Mouse (Mus musculus): ENCODE data around the gene Fmr1nb.
"Not testable (repeated sequence)": the region's sequence is repeated elsewhere in the genome, so short reads cannot be mapped to it uniquely, and the experiment has no call there.

The Fmr1nb gene

DNA sequence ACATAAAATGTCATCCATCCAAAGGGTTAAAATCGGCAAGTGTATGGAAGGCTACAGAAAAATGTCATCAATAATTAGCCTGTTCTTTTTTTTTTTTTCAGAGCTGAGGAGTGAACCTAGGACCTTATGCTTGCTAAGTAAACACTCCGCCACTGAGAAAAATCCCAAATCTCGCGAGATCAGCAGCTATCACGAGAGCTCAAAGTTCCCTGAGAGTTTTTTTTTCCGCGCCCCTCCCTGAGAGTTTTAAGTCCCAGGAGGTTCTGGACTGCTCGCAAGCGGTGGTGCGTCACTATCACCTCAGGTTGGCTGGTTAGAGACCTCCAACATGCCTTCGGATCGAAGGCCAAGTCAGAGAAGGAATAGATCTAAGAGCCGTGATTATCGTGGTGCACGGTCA is at the start of gene Fmr1nb:
Fmr1nb (plus strand) TSS at position 234 of the 400 bp plus-strand sequence.
- DNase-seq (ENCODE audit: low read depth, low spot score): no peak

- DNase-seq (ENCODE audit: low read depth, low spot score): no peak
These were observed 24.7 kb upstream of the Fmr1nb start for GRCm38 (mm10) chrX:68736902-68737301.

GRCm38 (mm10) chrX:68740088-68740487 is 21.6 kb upstream of the Fmr1nb start:
- no peak for DNase-seq (ENCODE audit: low read depth, low spot score)

- DNase-seq (ENCODE audit: low read depth, low spot score): not testable (repeated sequence)
These were observed 58.8 kb downstream of the Fmr1nb start for GRCm38 (mm10) chrX:68820449-68820848.

- DNase-seq (ENCODE audit: low read depth, low spot score): not testable (repeated sequence)
These were observed 59.4 kb downstream of the Fmr1nb start, which contains the start of gene Gm14698 for GRCm38 (mm10) chrX:68821059-68821458. Gm14698 (plus strand) TSS chrX:68821093.

GRCm38 (mm10) chrX:68839548-68840444 is 78.2 kb downstream of the Fmr1nb start:
- DNase-seq (ENCODE audit: low read depth, low spot score): no peak

All from skeletal muscle tissue, adult 2 months (tissue).